Mouse (Mus musculus) heart, postnatal 25 days (tissue): ENCODE results near the gene Kctd7. TPM values are rescaled to one million over a fixed set of nuclear protein-coding genes. Genes with fewer than 3 reads are reported as not detected.

Source experiments
- DNase-seq: peaks from one replicate; pipeline ENCODE4 v3.0.0; 2022; ENCODE audit warnings: low spot score
- intact Hi-C: fragments of 180-260 bp; cut with DNase I; formaldehyde crosslinking; loops from one replicate; pipeline ENCODE4 v1.15.1; 2025
- total RNA-seq, 2 experiments: library from RNA; stranded (reverse); gene quantifications; 2 replicates each; pipeline ENCODE4 v1.2.3; 2021

Kctd7 gene
- total RNA-seq, 2 experiments from 2014 or later: 2.0 to 2.6 TPM

GRCm38 (mm10) chr5:130184193-130184856, 39.7 kb downstream of the Kctd7 start:
- DNase-seq: no peak
- intact Hi-C loops: no loop called here

- DNase-seq: no peak
- intact Hi-C loops: no loop called here
Measured at GRCm38 (mm10) chr5:130185312-130185711, 40.7 kb downstream of the Kctd7 start.

GRCm38 (mm10) chr5:130187383-130187782, 42.7 kb downstream of the Kctd7 start:
- no peak for DNase-seq
- intact Hi-C loops: no loop called here

- intact Hi-C loops: no loop called here
- no peak for DNase-seq
Measured at GRCm38 (mm10) chr5:130190909-130191308, 46.2 kb downstream of the Kctd7 start.

- intact Hi-C loops: no loop called here
- DNase-seq: no peak
Measured at GRCm38 (mm10) chr5:130191865-130192264, 47.2 kb downstream of the Kctd7 start.

GRCm38 (mm10) chr5:130192356-130192944, 47.8 kb downstream of the Kctd7 start:
- intact Hi-C loops: no loop called here

GRCm38 (mm10) chr5:130193760-130194159, 49.1 kb downstream of the Kctd7 start:
- no peak for DNase-seq
- intact Hi-C loops: no loop called here

More at GRCm38 (mm10) chr5:130192356-130192944, 47.8 kb downstream of the Kctd7 start:
- no peak for DNase-seq

GRCm38 (mm10) chr5:130196307-130196706, 51.6 kb downstream of the Kctd7 start:
- no peak for DNase-seq
- intact Hi-C loops: no loop called here

GRCm38 (mm10) chr5:130197454-130197853, 52.8 kb downstream of the Kctd7 start:
- no peak for DNase-seq
- intact Hi-C loops: no loop called here

- no peak for DNase-seq
- intact Hi-C loops: no loop called here
Measured at GRCm38 (mm10) chr5:130197981-130198380, 53.3 kb downstream of the Kctd7 start.

- intact Hi-C loops: no loop called here
- DNase-seq: no peak
Measured at GRCm38 (mm10) chr5:130200233-130201029, 55.8 kb downstream of the Kctd7 start.

GRCm38 (mm10) chr5:130203948-130204347, 59.3 kb downstream of the Kctd7 start:
- DNase-seq: no peak
- intact Hi-C loops: no loop called here

- intact Hi-C loops: no loop called here
- DNase-seq: no peak
Measured at GRCm38 (mm10) chr5:130204560-130204959, 59.9 kb downstream of the Kctd7 start.

Other genes starting within 250 kb of the Kctd7 start
- under 1 TPM; 0.21 to 0.31 TPM for gene Zbed5, start 249.1 kb upstream of the Kctd7 start, total RNA-seq
- 10 to 100 TPM; 16.1 to 18.4 TPM for gene Phkg1, start 246.3 kb upstream of the Kctd7 start, total RNA-seq
- gene Nupr1l, start 236.3 kb upstream of the Kctd7 start, total RNA-seq: 1 to 10 TPM; 1.1 to 1.5 TPM
- gene Vkorc1l1, start 202.9 kb upstream of the Kctd7 start, total RNA-seq: 10 to 100 TPM; 14.1 to 16.4 TPM
- 10 to 100 TPM; 12.3 to 13.4 TPM for gene Gusb, start 141.8 kb upstream of the Kctd7 start, total RNA-seq
- 1 to 10 TPM; 4.8 to 6.3 TPM for gene Asl, start 115.6 kb upstream of the Kctd7 start, total RNA-seq
- gene Crcp, start 115.6 kb upstream of the Kctd7 start, total RNA-seq: 10 to 100 TPM; 10.1 to 11.5 TPM
- gene Tpst1, start 71.5 kb upstream of the Kctd7 start, total RNA-seq: 10 to 100 TPM; 10.7 to 13.7 TPM
- gene Rabgef1, start 26.9 kb downstream of the Kctd7 start, total RNA-seq: 10 to 100 TPM; 18.5 to 20.2 TPM
- gene Tmem248, start 72.2 kb downstream of the Kctd7 start, total RNA-seq: 10 to 100 TPM; 32.8 to 33.6 TPM
- gene Sbds, start 110.7 kb downstream of the Kctd7 start, total RNA-seq: 10 to 100 TPM; 39.2 to 43.9 TPM
- 1 to 10 TPM; 7.7 to 7.9 TPM for gene Tyw1, start 110.8 kb downstream of the Kctd7 start, total RNA-seq
- gene Caln1, start 224.6 kb downstream of the Kctd7 start, total RNA-seq: under 1 TPM in 1 of 2 experiments, not detected in 1; 0.06 TPM
- not detected for gene A330070K13Rik, start 239.8 kb downstream of the Kctd7 start, total RNA-seq